Mouse (Mus musculus) layer of hippocampus, adult 8-10 months (tissue): ENCODE results near the gene Recql5. TPM values are rescaled to one million over a fixed set of nuclear protein-coding genes. Genes with fewer than 3 reads are reported as not detected.
A peak's percentile ranks its signal among the peaks of the same experiment; 100 is the strongest.
"Not testable (repeated sequence)": the region's sequence is repeated elsewhere in the genome, so short reads cannot be mapped to it uniquely, and the experiment has no call there.

Experiments used
- DNase-seq, 2 experiments: peaks; one replicate each; pipeline ENCODE4 v3.0.0; 2022; ENCODE audit warnings: low spot score in 2 of 2
- total RNA-seq, 4 experiments: library from RNA; stranded (reverse); gene quantifications; 2 replicates each; pipeline ENCODE4 v1.2.4; 2022

The Recql5 gene
- total RNA-seq, 4 experiments from 2014 or later, result 27.4 to 32.5 (median 30.3) TPM

GRCm38 (mm10) chr11:115863895-115864294 is 69.4 kb downstream of the Recql5 start:
- DNase-seq, result no peak

DNA sequence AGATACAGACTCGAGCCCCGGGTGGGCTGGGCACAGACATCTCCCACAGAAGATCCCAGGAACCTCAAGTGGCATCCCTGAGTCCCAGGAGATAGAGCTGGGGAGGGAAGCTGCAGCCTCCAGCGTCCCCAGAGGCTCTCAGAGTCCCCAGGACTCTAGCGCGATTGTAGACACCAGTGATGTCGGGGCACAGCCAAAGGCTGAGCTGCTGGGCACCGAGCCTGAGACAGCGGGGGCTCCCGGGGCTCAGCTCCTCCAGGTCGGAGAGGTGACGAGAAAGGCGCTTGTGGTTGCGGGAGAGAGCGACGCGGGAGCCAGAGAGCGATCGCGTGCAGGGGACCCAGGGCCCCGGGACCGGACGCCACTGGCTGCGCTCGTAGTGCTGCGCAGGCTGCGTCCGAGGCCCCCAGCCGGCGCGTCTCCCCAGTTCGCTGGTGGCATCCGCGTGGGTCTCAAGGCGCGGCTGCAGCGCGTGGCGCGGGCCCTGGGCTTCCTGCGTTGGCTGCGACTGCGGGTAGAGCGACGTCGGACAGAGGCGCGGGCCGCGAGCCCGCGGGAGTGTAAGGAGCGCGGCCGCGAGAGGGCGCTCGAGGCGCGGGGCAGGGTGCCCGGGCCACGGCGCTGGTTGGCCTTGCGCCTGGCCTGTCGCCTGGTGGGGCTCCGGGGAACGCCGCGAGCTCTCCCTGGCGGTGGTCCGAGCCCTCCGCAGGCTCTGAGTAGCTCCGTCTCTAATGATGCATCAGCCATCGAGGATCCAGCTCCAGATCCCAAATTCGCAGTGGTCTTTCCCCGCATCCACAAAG is 73.9 kb downstream of the Recql5 start:
- DNase-seq, result peak; percentile 19 to 64

GRCm38 (mm10) chr11:115858354-115858753 is 74.9 kb downstream of the Recql5 start, which contains the start of gene Myo15b:
Myo15b (plus strand) TSS chr11:115858406.
- no peak for DNase-seq

GRCm38 (mm10) chr11:115857936-115858335 is 75.3 kb downstream of the Recql5 start:
- DNase-seq, result no peak

GRCm38 (mm10) chr11:115857146-115857545 is 76.1 kb downstream of the Recql5 start:
- not testable (repeated sequence) for DNase-seq

GRCm38 (mm10) chr11:115854674-115855073 is 78.6 kb downstream of the Recql5 start:
- peak in 1 of 2 experiments; percentile 15 for DNase-seq

GRCm38 (mm10) chr11:115845819-115846218 is 87.5 kb downstream of the Recql5 start:
- no peak for DNase-seq

DNA sequence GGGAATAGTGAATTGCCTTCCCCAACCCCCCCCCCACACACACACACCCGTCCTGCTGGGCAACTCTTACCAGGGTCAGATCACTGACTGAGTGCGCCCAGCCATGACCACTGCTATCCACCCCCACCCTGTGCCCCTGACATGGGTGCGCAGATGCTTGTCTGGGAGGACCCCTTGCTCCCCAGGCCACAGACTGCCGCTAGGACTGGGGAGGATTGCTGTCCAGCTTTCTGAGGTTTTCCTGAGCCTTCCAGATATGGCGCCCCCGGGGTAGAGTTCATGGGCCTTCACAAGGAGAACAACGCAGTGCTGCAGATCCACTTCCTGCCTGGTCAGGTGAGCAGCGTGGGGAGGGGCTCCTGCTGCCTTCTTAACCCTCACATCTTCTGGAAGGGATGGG is 89.0 kb downstream of the Recql5 start:
- no peak for DNase-seq

GRCm38 (mm10) chr11:115843891-115844239 is 89.4 kb downstream of the Recql5 start:
- no peak for DNase-seq

- DNase-seq, result no peak
Measured at GRCm38 (mm10) chr11:115843141-115843890, 90.0 kb downstream of the Recql5 start.

Other genes starting within 250 kb of the Recql5 start
- 100 to 1,000 TPM; 179 to 220 (median 196) TPM for gene Grb2, start 224.9 kb downstream of the Recql5 start, total RNA-seq
- 10 to 100 TPM; 49.7 to 64.2 (median 52.3) TPM for gene Tmem94, start 168.0 kb downstream of the Recql5 start, total RNA-seq
- gene Caskin2, start 119.8 kb downstream of the Recql5 start, total RNA-seq, result 10 to 100 TPM; 17.1 to 21.7 (median 20.0) TPM
- 10 to 100 TPM; 12.5 to 18.7 (median 16.9) TPM for gene Tsen54, start 118.8 kb downstream of the Recql5 start, total RNA-seq
- 1 to 10 TPM; 1.6 to 4.2 (median 2.4) TPM for gene Llgl2, start 109.4 kb downstream of the Recql5 start, total RNA-seq
- gene Myo15b, start 75.1 kb downstream of the Recql5 start, total RNA-seq, result 1 to 10 TPM in 1 of 4 experiments, under 1 TPM in 3; 0.11 to 1.2 (median 0.56) TPM
- under 1 TPM; 0.57 to 0.96 (median 0.66) TPM for gene Smim5, start 33.5 kb downstream of the Recql5 start, total RNA-seq
- gene Smim6, start 21.5 kb downstream of the Recql5 start, total RNA-seq, result not detected
- 10 to 100 TPM; 39.7 to 60.3 (median 44.3) TPM for gene Sap30bp, start 195 bp downstream of the Recql5 start, total RNA-seq
- gene Itgb4, start 41.2 kb upstream of the Recql5 start, total RNA-seq, result 10 to 100 TPM in 3 of 4 experiments, 1 to 10 TPM in 1; 6.7 to 13.0 (median 11.3) TPM
- 10 to 100 TPM; 11.6 to 20.7 (median 16.1) TPM for gene Galk1, start 79.2 kb upstream of the Recql5 start, total RNA-seq
- gene H3f3b, start 94.5 kb upstream of the Recql5 start, total RNA-seq, result 100 to 1,000 TPM; 243 to 308 (median 280) TPM
- 10 to 100 TPM; 26.3 to 31.6 (median 28.2) TPM for gene Unk, start 96.8 kb upstream of the Recql5 start, total RNA-seq
- gene Unc13d, start 144.5 kb upstream of the Recql5 start, total RNA-seq, result 1 to 10 TPM; 1.5 to 3.6 (median 2.3) TPM
- gene Wbp2, start 153.5 kb upstream of the Recql5 start, total RNA-seq, result 100 to 1,000 TPM; 387 to 440 (median 429) TPM
- 10 to 100 TPM in 1 of 4 experiments, 1 to 10 TPM in 3; 5.0 to 13.0 (median 8.2) TPM for gene Trim47, start 193.7 kb upstream of the Recql5 start, total RNA-seq
- 1 to 10 TPM; 7.2 to 10.0 (median 7.9) TPM for gene Trim65, start 197.7 kb upstream of the Recql5 start, total RNA-seq
- 10 to 100 TPM; 56.1 to 66.6 (median 62.8) TPM for gene Mrpl38, start 205.4 kb upstream of the Recql5 start, total RNA-seq
- gene Fbf1, start 234.7 kb upstream of the Recql5 start, total RNA-seq, result 100 to 1,000 TPM in 1 of 4 experiments, 10 to 100 TPM in 3; 73.7 to 111 (median 92.3) TPM